Mouse (Mus musculus): ENCODE measurements around the gene Foxp1.

The Foxp1 gene

DNA sequence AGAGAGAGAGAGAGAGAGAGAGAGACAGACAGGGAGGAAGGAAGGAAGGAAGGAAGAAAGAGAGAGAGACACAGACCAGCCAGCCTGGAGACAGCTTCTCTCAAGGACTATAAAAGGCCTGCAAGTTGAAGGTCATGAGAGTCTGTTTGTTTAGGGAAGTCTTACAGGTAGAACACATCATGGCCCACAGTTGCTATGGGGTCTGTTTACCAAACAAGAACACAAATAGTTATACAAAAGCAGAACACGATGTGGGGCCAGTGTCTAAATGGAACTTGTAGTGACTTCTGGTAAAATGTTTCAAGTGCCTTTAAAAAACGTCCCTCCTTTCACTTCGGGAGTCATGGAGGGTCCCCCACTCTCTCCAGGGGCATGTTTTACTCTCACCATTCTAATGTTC is 529.3 kb downstream of the Foxp1 start:
- no peak for DNase-seq (ENCODE audit: low spot score in 2 of 2)

GRCm38 (mm10) chr6:98992772-98993147 is 529.8 kb downstream of the Foxp1 start:
- DNase-seq (ENCODE audit: low spot score in 2 of 2), result no peak

DNA sequence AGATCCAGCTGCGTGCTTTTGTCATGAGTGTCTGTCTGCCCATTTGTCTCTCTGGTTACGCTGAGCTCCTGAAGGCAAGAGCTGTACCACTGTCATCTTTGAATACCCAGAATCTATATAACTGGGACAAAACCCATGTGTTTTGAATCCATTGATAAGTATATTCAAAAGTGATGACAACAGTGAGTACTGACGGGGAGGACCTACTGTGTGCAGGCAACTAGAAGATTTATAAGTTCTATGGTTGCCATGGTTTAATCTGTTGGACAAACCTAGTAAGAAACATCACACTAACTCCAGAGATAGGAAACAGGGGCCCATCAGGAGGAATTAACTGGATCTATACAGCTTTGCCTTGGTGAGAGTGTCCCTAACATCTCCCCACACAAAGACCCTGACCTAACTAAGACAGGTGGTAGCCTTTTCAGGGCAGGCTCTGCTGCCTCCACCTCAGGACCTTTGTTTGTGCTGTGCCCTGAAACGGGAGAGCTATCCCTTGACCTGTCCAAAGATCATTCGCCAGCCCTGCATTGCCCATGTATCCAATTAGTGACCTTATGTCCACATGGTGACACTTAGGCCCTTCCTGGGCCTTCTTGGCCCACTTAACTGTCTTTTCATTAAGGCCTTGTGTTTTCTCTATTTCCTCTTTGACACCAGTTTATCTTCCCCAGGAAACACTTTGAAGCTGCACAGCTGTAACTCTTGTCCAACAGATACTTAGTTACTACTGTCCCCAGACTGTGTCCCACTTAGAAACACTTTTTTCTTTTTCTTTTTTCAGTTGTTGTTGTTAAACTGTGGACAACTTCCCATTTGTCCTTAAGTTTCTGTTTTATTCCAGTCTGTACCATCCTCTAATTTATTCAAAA is 530.4 kb downstream of the Foxp1 start:
- DNase-seq (ENCODE audit: low spot score in 2 of 2), result no peak

- DNase-seq (ENCODE audit: low spot score in 2 of 2), result no peak
These were observed 534.9 kb downstream of the Foxp1 start for GRCm38 (mm10) chr6:98987533-98988169.

DNA sequence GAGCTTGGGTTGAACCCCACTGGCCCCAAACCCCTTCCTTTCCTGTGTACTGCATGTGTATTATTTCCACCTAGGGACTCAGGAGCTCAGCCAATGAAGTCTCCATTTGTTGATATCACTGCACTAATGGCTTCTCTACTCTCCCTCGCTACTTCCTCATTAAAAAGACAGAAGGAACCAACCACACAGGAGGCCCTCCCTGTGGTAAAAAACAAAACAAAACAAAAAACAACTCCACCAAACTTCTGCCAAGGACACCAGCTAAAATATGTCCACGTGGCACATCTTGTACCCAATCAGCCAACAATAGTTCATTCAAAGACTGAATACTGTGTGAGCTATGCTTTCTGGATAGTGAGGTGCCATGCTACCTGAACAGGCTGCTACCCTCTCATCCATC is 537.1 kb downstream of the Foxp1 start:
- DNase-seq (ENCODE audit: low spot score in 2 of 2), result no peak

DNA sequence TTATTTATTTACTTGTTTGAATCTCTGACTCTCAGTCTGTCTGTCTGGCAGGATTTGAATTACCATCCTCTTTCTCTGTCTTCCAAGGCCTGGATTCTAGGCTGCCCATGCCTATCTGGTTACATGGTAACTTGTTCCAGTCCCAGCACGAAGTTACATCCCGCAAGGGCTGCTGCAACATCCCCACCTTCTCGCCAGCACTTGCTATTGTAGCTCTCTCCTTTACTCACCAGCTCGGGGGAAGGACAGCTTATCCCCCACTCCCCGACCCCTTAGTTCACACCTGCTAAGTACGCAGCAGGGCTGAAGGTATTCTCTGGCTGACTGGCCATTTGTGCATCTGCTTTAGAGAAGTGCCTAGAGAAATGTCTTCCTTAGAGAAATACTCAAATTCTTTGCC is 537.9 kb downstream of the Foxp1 start:
- no peak for DNase-seq (ENCODE audit: low spot score in 2 of 2)

GRCm38 (mm10) chr6:98984026-98984425 is 538.5 kb downstream of the Foxp1 start:
- no peak for DNase-seq (ENCODE audit: low spot score in 2 of 2)

DNA sequence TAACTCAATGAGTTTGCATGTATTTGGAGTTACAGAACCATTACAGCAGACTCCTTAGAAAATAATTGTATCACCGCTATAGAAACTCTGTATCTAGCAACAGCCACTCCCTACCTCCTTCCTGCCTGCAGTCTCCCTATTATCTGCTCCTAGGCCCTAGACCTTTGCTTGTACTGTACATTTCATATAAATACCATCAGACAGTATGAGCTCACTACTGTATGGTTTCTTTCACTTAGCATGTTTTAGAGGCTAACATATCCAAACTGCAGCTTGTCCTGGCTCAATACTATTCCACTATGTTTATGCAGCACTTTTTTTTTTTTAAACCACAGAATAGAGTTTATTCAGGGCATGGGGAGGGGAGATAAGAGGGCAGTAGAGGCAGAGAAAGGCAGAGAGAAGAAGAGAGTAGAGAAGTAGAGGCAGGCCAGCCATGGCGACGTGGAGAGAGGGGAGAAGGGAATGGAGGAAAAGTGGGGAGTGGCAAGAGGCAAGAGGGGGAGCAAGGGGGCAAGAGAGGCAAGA is 539.1 kb downstream of the Foxp1 start:
- no peak for DNase-seq (ENCODE audit: low spot score in 2 of 2)

GRCm38 (mm10) chr6:98981265-98981664 is 541.3 kb downstream of the Foxp1 start:
- DNase-seq (ENCODE audit: low spot score in 2 of 2), result no peak

- no peak for DNase-seq (ENCODE audit: low spot score in 2 of 2)
These were observed 542.1 kb downstream of the Foxp1 start for GRCm38 (mm10) chr6:98980432-98980831.

- DNase-seq (ENCODE audit: low spot score in 2 of 2), result no peak
These were observed 542.5 kb downstream of the Foxp1 start for GRCm38 (mm10) chr6:98980001-98980400.

DNA sequence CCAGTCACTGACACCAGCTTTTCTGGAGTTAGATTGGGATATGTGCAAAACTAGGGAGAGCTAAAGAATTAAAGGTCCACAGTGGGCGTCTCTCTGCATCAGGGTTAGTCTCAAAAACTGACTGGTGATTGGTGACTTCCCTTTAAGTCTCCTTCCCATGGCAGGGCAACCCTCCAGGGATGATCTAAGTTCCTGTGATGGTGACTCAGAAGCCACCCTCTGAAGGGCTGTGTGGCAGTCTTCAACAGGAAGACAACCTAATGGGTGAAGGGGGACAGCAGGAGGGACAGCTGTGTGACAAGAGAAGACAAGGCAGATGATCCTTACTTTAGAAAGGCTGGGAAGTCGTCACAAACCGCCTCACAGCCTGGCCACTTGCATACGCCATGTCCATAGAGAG is 544.7 kb downstream of the Foxp1 start:
- no peak for DNase-seq (ENCODE audit: low spot score in 2 of 2)

DNA sequence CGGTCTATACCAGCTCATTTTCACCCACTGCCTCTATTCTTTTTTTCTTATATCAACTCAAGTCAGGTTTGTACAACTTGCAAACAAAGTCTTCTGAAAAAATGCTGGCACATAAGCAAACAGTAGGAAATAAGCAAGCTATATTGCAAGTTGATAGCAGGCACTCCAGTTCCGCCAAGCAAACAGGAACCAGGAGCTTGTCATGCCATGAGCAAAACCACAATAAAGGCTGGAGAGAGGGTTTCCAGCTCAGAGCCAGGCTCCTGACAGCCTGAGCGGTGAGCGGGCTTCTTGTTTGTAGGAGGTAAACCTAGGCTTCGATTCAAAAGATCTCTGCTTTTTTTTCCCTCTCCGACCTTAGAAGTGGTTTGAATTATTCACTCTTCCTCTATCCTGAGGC is 546.6 kb downstream of the Foxp1 start:
- DNase-seq (ENCODE audit: low spot score in 2 of 2), result no peak

DNA sequence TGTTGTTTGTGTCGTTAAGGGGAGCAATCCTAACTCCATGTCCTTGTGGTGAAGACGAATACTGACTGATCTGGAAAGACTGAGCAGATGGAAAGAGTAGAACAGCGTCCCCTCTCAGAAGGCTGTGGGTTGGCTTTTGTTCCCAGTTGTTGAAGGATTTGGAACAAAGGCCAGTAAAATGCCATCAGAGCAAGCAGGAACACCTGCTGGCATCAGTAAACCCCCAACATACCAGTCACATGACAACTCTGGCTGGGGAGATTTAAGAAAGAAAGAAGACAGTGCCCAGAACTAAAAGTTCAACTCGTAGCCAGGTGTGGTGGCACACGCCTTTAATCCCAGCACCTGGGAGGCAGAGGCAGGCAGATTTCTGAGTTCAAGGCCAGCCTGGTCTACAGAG is 549.1 kb downstream of the Foxp1 start:
- DNase-seq (ENCODE audit: low spot score in 2 of 2), result no peak

- DNase-seq (ENCODE audit: low spot score in 2 of 2), result no peak
These were observed 550.1 kb downstream of the Foxp1 start for GRCm38 (mm10) chr6:98972404-98972803.

DNA sequence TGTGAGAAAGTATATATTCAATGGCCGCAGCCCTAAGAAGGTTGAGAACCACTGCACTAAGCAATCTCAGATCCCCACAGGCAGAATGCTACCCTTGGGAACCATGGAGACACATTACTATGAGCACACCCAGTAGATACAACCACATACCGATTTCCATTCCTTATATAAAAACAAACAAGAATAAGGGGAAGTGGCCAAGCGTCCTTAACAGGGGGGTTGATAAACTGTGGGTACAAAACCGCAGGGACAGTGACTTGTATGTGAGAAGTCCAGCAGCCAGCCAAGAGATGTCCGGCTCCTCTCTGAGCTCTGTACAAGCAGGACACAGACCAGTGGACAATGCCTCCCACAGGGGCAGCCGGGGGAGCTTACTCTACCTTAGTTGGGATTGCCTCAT is 563.2 kb downstream of the Foxp1 start:
- DNase-seq (ENCODE audit: low spot score in 2 of 2), result no peak

- DNase-seq (ENCODE audit: low spot score in 2 of 2), result no peak
These were observed 565.9 kb downstream of the Foxp1 start for GRCm38 (mm10) chr6:98956522-98957169.

DNA sequence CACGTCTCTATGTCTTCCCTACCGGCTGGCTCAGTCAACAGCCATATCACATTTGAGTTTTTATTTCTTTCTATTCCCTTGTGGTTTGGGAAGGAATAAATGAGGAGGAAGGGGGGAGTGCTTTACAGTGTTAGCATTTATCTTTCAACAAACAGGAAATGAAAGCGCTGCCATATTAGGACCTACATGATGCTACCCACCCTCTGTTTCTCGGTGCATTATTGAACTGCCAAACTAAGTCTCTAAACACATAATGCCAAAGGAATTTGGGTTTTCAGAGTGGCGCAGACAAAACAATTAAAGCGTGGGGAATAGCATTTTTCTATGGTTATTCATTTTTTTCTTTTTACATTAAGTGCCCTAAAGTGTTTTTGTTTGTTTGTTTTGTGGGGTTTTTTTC is 566.8 kb downstream of the Foxp1 start:
- no peak for DNase-seq (ENCODE audit: low spot score in 2 of 2)

DNA sequence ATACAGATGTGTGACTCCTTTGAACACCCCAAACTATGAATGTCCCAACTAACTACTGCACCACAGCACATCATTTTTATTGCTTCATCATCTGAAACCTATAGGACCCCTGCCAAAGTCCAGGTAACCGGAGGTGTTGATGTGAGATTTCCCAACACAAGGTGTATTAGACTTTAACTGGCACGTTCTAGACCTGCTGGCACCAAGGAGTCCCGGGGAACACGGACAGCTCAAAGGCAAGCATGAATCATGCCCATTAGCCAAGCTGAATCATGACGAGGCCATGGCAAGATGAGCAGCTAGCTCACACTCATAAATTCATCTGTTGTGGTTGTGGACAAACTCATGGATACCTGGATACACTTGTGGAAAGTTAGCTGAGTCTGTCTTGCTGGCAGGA is 568.1 kb downstream of the Foxp1 start:
- DNase-seq (ENCODE audit: low spot score in 2 of 2), result no peak

DNA sequence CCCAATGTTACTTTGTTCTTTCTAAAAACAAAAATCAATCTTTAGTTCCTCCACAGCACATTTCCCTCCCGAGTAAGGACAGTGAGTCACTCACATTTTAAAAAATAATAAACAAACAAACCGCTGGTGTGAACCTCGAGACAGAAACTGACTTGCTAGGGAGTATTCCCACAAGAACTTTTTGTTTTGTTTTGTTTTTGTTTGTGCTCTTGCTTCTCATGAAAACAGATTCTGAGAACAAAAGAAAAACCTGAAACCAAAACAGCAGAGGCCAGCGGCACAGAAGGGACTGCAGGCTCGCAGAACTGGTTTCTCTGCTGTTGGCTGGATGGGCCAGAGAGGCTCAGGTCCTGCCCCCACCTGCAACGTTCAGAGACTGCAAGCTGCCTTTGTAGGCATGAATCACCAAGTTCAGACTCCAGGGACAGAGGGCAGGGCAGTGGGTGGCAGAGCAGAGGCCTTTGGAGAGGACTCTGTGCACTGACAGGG is 572.8 kb downstream of the Foxp1 start:
- DNase-seq (ENCODE audit: low spot score in 2 of 2), result peak in 1 of 2 experiments; percentile 51

DNA sequence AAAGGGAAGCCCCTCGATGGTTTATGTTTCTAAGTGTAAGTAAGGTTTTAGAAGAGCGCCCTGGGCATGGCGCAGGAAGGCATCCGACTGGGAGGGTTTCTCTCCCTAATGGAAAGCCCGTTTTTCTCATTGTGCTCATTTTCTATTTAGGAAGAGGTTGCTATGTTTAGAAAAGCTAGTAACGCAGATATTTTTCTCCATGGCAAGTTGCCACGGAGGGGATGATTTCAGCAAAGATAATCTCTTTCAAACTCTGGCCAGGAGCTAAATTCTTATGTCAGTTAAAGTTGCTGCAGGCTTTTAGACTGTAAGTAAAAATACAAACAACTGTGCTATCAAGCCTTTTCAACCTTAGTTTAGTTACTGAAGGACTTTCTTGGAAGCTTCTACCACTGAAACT is 573.2 kb downstream of the Foxp1 start:
- no peak for DNase-seq (ENCODE audit: low spot score in 2 of 2)
